Mouse (Mus musculus) ES-Bruce4 (cell line): ENCODE results near the gene Trim44. TPM values are rescaled to one million over a fixed set of nuclear protein-coding genes. Genes with fewer than 3 reads are reported as not detected.

ENCODE experiments used
- H3K27ac ChIP-seq: 2 replicates; pipeline ENCODE4 v1.5.1; 2012; ENCODE audit warnings: low read length, inconsistent platforms; ENCODE audit not compliant: insufficient read depth
- H3K27me3 ChIP-seq: 2 replicates; pipeline ENCODE4 v1.6.1; 2012; ENCODE audit warnings: mild to moderate bottlenecking, low read length, inconsistent platforms; ENCODE audit not compliant: control insufficient read depth, poor library complexity, insufficient read depth, severe bottlenecking
- H3K36me3 ChIP-seq: 2 replicates; pipeline ENCODE4 v1.6.1; 2012; ENCODE audit warnings: inconsistent platforms, mild to moderate bottlenecking, low read length, moderate library complexity; ENCODE audit not compliant: control insufficient read depth, poor library complexity, insufficient read depth, severe bottlenecking
- H3K4me1 ChIP-seq: one replicate; pipeline ENCODE4 v1.8.1; 2011; ENCODE audit warnings: low read length; ENCODE audit not compliant: control insufficient read depth, insufficient read depth
- H3K4me3 ChIP-seq: 2 replicates; pipeline ENCODE4 v1.5.1; 2011; ENCODE audit warnings: low read depth, mild to moderate bottlenecking, low read length
- H3K9ac ChIP-seq: 2 replicates; pipeline ENCODE4 v1.6.1; 2012; ENCODE audit warnings: low read depth, mild to moderate bottlenecking, inconsistent platforms; ENCODE audit not compliant: poor library complexity, severe bottlenecking
- H3K9me3 ChIP-seq: replicated peaks from 2 replicates; pipeline ENCODE4 v1.6.1; 2012; ENCODE audit warnings: mild to moderate bottlenecking, low read length, inconsistent platforms; ENCODE audit not compliant: control insufficient read depth, poor library complexity, insufficient read depth, severe bottlenecking
- CTCF ChIP-seq: IDR thresholded peaks from one replicate; pipeline ENCODE4 v1.8.1; 2011; ENCODE audit warnings: low read depth, low read length
- EP300 ChIP-seq: IDR thresholded peaks from 2 replicates; pipeline ENCODE4 v1.6.1; 2011; ENCODE audit warnings: low read depth, low read length; ENCODE audit not compliant: insufficient read depth
- POLR2A ChIP-seq: IDR thresholded peaks from one replicate; pipeline ENCODE4 v1.8.1; 2011; ENCODE audit warnings: low read length; ENCODE audit not compliant: insufficient read depth
- polyA plus RNA-seq: library from polyadenylated mRNA; stranded (reverse); fragments of >200 nt; gene quantifications from 2 replicates; pipeline ENCODE4 v1.2.4, GENCODE M21; 2011; ENCODE audit warnings: low read depth; ENCODE audit not compliant: missing spikeins, insufficient read depth, insufficient read length

Trim44 gene
- polyA plus RNA-seq, 1 experiment = 56.5 TPM

- H3K36me3 ChIP-seq = no peaks in the 10 kb centered on the region
- H3K4me3 ChIP-seq = no peak overlapping the region
- H3K27ac ChIP-seq = no peak overlapping the region
- no peaks in the 10 kb centered on the region for H3K4me1 ChIP-seq
- no peak overlapping the region for H3K9ac ChIP-seq
- TF ChIP-seq POLR2A (no peak), EP300 (no peak), CTCF (no peak)
- no peaks in the 10 kb centered on the region for H3K9me3 ChIP-seq
- no peaks in the 10 kb centered on the region; the same call in 1 of the 2 replicates for H3K27me3 ChIP-seq
These were observed 155.0 kb downstream of the Trim44 start for GRCm38 (mm10) chr2:102252651-102253050.

Other genes starting within 250 kb of the Trim44 start
- 14.9 and 15.7 TPM in 2 replicates for gene Ldlrad3, start 221.4 kb downstream of the Trim44 start, polyA plus RNA-seq
- 1.9 and 2.7 TPM in 2 replicates for gene Fjx1, start 44.7 kb upstream of the Trim44 start, polyA plus RNA-seq
- 0.21 and 0.33 TPM in 2 replicates for gene Pamr1, start 142.2 kb upstream of the Trim44 start, polyA plus RNA-seq